Mouse (Mus musculus) cerebellum, adult 11-12 months (tissue): ENCODE results near the gene Lrrc37a.
A peak's percentile ranks its signal among the peaks of the same experiment; 100 is the strongest.
"Not testable (repeated sequence)": the region's sequence is repeated elsewhere in the genome, so short reads cannot be mapped to it uniquely, and the experiment has no call there.

ENCODE experiments used
- DNase-seq: peaks from one replicate; pipeline ENCODE4 v3.0.0; 2022

Lrrc37a gene

GRCm38 (mm10) chr11:103504497-103504896 lies at the start of gene Lrrc37a:
TSS of gene Lrrc37a (minus strand) at chr11:103504597.
- DNase-seq, result no peak

- not testable (repeated sequence) for DNase-seq
These were observed 30.6 kb upstream of the Lrrc37a start for GRCm38 (mm10) chr11:103534973-103535372.

- no peak for DNase-seq
These were observed 7.7 kb upstream of the Lrrc37a start for GRCm38 (mm10) chr11:103512111-103512510.

GRCm38 (mm10) chr11:103464443-103464842 lies 40.0 kb downstream of the Lrrc37a start:
- DNase-seq, result no peak

- not testable (repeated sequence) for DNase-seq
These were observed 53.3 kb downstream of the Lrrc37a start for GRCm38 (mm10) chr11:103451105-103451504.

GRCm38 (mm10) chr11:103449721-103450120 lies 54.7 kb downstream of the Lrrc37a start:
- DNase-seq, result not testable (repeated sequence)

GRCm38 (mm10) chr11:103443678-103444077 lies 60.7 kb downstream of the Lrrc37a start:
- DNase-seq, result no peak

GRCm38 (mm10) chr11:103436282-103436681 lies 68.1 kb downstream of the Lrrc37a start:
- DNase-seq, result no peak

- no peak for DNase-seq
These were observed 79.4 kb downstream of the Lrrc37a start for GRCm38 (mm10) chr11:103425031-103425430.

- no peak for DNase-seq
These were observed 84.7 kb downstream of the Lrrc37a start for GRCm38 (mm10) chr11:103419667-103420066.

- DNase-seq, result no peak
These were observed 85.2 kb downstream of the Lrrc37a start for GRCm38 (mm10) chr11:103419226-103419625.

- DNase-seq, result no peak
These were observed 90.9 kb downstream of the Lrrc37a start for GRCm38 (mm10) chr11:103413516-103413915.

- DNase-seq, result no peak
These were observed 91.4 kb downstream of the Lrrc37a start for GRCm38 (mm10) chr11:103412950-103413423.

- DNase-seq, result peak; percentile 96
These were observed 92.1 kb downstream of the Lrrc37a start, which contains the start of gene Plekhm1 for GRCm38 (mm10) chr11:103411981-103412949. TSS of gene Plekhm1 (minus strand) at chr11:103412687.

GRCm38 (mm10) chr11:103411301-103411700 lies 93.1 kb downstream of the Lrrc37a start:
- DNase-seq, result no peak

- DNase-seq, result no peak
These were observed 95.5 kb downstream of the Lrrc37a start for GRCm38 (mm10) chr11:103408880-103409279.

- DNase-seq, result not testable (repeated sequence)
These were observed 97.3 kb downstream of the Lrrc37a start for GRCm38 (mm10) chr11:103407136-103407535.

- no peak for DNase-seq
These were observed 97.8 kb downstream of the Lrrc37a start for GRCm38 (mm10) chr11:103406551-103406950.

GRCm38 (mm10) chr11:103405814-103406213 lies 98.6 kb downstream of the Lrrc37a start:
- no peak for DNase-seq

GRCm38 (mm10) chr11:103404618-103405017 lies 99.8 kb downstream of the Lrrc37a start:
- no peak for DNase-seq

- no peak for DNase-seq
These were observed 100.6 kb downstream of the Lrrc37a start for GRCm38 (mm10) chr11:103403776-103404175.

- no peak for DNase-seq
These were observed 101.7 kb downstream of the Lrrc37a start for GRCm38 (mm10) chr11:103402738-103403137.

GRCm38 (mm10) chr11:103402198-103402597 lies 102.2 kb downstream of the Lrrc37a start:
- DNase-seq, result peak; percentile 43
